Mouse (Mus musculus): ENCODE data around the gene Osbp2. TPM values are rescaled to one million over a fixed set of nuclear protein-coding genes. Genes with fewer than 3 reads are reported as not detected.

The Osbp2 gene
- total and polyA plus RNA-seq, 3 experiments, result 0.22 TPM; not detected in 2

- DNase-seq (ENCODE audit: low spot score) (no peak), ATAC-seq (ENCODE audit: extremely low read depth, insufficient number of reproducible peaks, low FRiP score, poor library complexity, severe bottlenecking) (no peak)
- Histone ChIP-seq H3K36me3 (replicated peaks) (no peaks in the 10 kb centered on the region), H3K9me3 (replicated peaks) (no peaks in the 10 kb centered on the region), H3K27me3 (ENCODE audit: insufficient read depth, low read length) (peaks cover 3% of the 10 kb centered on the region; the same call in 1 of the 2 replicates), H3K4me1 (ENCODE audit: insufficient read depth, low read depth, low read length) (no peaks in the 10 kb centered on the region), H3K4me3 (ENCODE audit: low read depth, low read length) (no peak overlapping the region)
- no peak for TF ChIP-seq POLR2AphosphoS5 (IDR thresholded peaks at IDR 0.05; ENCODE audit: insufficient replicate concordance, low read depth, low read length)
- TF ChIP-seq GATA1 (IDR thresholded peaks at IDR 0.05; ENCODE audit: borderline replicate concordance, low read length), result no peak
- TF ChIP-seq CTCF (IDR thresholded peaks at IDR 0.05; ENCODE audit: low read depth, low read length), result no peak
Observed at GRCm38 (mm10) chr11:3724726-3725125, 139.0 kb downstream of the Osbp2 start.

GRCm38 (mm10) chr11:3723910-3724309, 139.8 kb downstream of the Osbp2 start:
- ATAC-seq (ENCODE audit: extremely low read depth, insufficient number of reproducible peaks, low FRiP score, poor library complexity, severe bottlenecking) (no peak), DNase-seq (ENCODE audit: low spot score) (no peak)
- H3K36me3 ChIP-seq (replicated peaks), result no peaks in the 10 kb centered on the region
- no peak for TF ChIP-seq CTCF (IDR thresholded peaks at IDR 0.05; ENCODE audit: low read depth, low read length)
- TF ChIP-seq GATA2 (IDR thresholded peaks at IDR 0.05; ENCODE audit: borderline replicate concordance, low read depth, low read length), result no peak
- no peak for TF ChIP-seq TAL1 (conservative IDR thresholded peaks at IDR 0.05; ENCODE audit: low read depth, low read length)
- H3K27me3 ChIP-seq (ENCODE audit: insufficient read depth, low read length), result peaks cover 6% of the 10 kb centered on the region; the same call in 1 of the 2 replicates
- H3K4me3 ChIP-seq (ENCODE audit: low read depth, low read length), result no peak overlapping the region
- H3K4me1 ChIP-seq (ENCODE audit: insufficient read depth, low read depth, low read length), result no peaks in the 10 kb centered on the region
- H3K9me3 ChIP-seq (replicated peaks), result no peaks in the 10 kb centered on the region

GRCm38 (mm10) chr11:3722861-3723260, 140.8 kb downstream of the Osbp2 start:
- ATAC-seq (ENCODE audit: extremely low read depth, insufficient number of reproducible peaks, low FRiP score, poor library complexity, severe bottlenecking) (no peak), DNase-seq (ENCODE audit: low spot score) (no peak)
- no peaks in the 10 kb centered on the region for H3K9me3 ChIP-seq (replicated peaks)
- H3K4me1 ChIP-seq (ENCODE audit: insufficient read depth, low read depth, low read length), result no peaks in the 10 kb centered on the region
- no peak overlapping the region for H3K4me3 ChIP-seq (ENCODE audit: low read depth, low read length)
- no peaks in the 10 kb centered on the region for H3K36me3 ChIP-seq (replicated peaks)
- TF ChIP-seq POLR2AphosphoS5 (IDR thresholded peaks at IDR 0.05; ENCODE audit: insufficient replicate concordance, low read depth, low read length) (no peak), TAL1 (conservative IDR thresholded peaks at IDR 0.05; ENCODE audit: low read depth, low read length) (no peak), GATA1 (IDR thresholded peaks at IDR 0.05; ENCODE audit: borderline replicate concordance, low read length) (no peak), GATA2 (IDR thresholded peaks at IDR 0.05; ENCODE audit: borderline replicate concordance, low read depth, low read length) (no peak), CTCF (IDR thresholded peaks at IDR 0.05; ENCODE audit: low read depth, low read length) (no peak)
- H3K27me3 ChIP-seq (ENCODE audit: insufficient read depth, low read length), result peaks cover 6% of the 10 kb centered on the region; the same call in 1 of the 2 replicates

- DNase-seq (ENCODE audit: low spot score) (no peak), ATAC-seq (ENCODE audit: extremely low read depth, insufficient number of reproducible peaks, low FRiP score, poor library complexity, severe bottlenecking) (no peak)
- peaks cover 6% of the 10 kb centered on the region; the same call in 1 of the 2 replicates for H3K27me3 ChIP-seq (ENCODE audit: insufficient read depth, low read length)
- no peaks in the 10 kb centered on the region for H3K9me3 ChIP-seq (replicated peaks)
- no peak overlapping the region for H3K4me3 ChIP-seq (ENCODE audit: low read depth, low read length)
- no peaks in the 10 kb centered on the region for H3K4me1 ChIP-seq (ENCODE audit: insufficient read depth, low read depth, low read length)
- TF ChIP-seq GATA2 (IDR thresholded peaks at IDR 0.05; ENCODE audit: borderline replicate concordance, low read depth, low read length), result no peak
- TF ChIP-seq TAL1 (conservative IDR thresholded peaks at IDR 0.05; ENCODE audit: low read depth, low read length), result no peak
- TF ChIP-seq GATA1 (IDR thresholded peaks at IDR 0.05; ENCODE audit: borderline replicate concordance, low read length), result no peak
- no peak for TF ChIP-seq CTCF (IDR thresholded peaks at IDR 0.05; ENCODE audit: low read depth, low read length)
- TF ChIP-seq POLR2AphosphoS5 (IDR thresholded peaks at IDR 0.05; ENCODE audit: insufficient replicate concordance, low read depth, low read length), result no peak
- H3K36me3 ChIP-seq (replicated peaks), result no peaks in the 10 kb centered on the region
Observed at GRCm38 (mm10) chr11:3722036-3722435, 141.7 kb downstream of the Osbp2 start.

- Histone ChIP-seq H3K4me1 (ENCODE audit: insufficient read depth, low read depth, low read length) (no peaks in the 10 kb centered on the region), H3K27me3 (ENCODE audit: insufficient read depth, low read length) (peaks cover 3% of the 10 kb centered on the region; the same call in 1 of the 2 replicates), H3K36me3 (replicated peaks) (no peaks in the 10 kb centered on the region), H3K9me3 (replicated peaks) (no peaks in the 10 kb centered on the region), H3K4me3 (ENCODE audit: low read depth, low read length) (no peak overlapping the region)
- DNase-seq (ENCODE audit: low spot score) (no peak), ATAC-seq (ENCODE audit: extremely low read depth, insufficient number of reproducible peaks, low FRiP score, poor library complexity, severe bottlenecking) (no peak)
- TF ChIP-seq CTCF (IDR thresholded peaks at IDR 0.05; ENCODE audit: low read depth, low read length), result no peak
- no peak for TF ChIP-seq GATA2 (IDR thresholded peaks at IDR 0.05; ENCODE audit: borderline replicate concordance, low read depth, low read length)
- no peak for TF ChIP-seq POLR2AphosphoS5 (IDR thresholded peaks at IDR 0.05; ENCODE audit: insufficient replicate concordance, low read depth, low read length)
- TF ChIP-seq TAL1 (conservative IDR thresholded peaks at IDR 0.05; ENCODE audit: low read depth, low read length), result no peak
- TF ChIP-seq GATA1 (IDR thresholded peaks at IDR 0.05; ENCODE audit: borderline replicate concordance, low read length), result no peak
Observed at GRCm38 (mm10) chr11:3716662-3717061, 147.0 kb downstream of the Osbp2 start.

GRCm38 (mm10) chr11:3714486-3714885, 149.2 kb downstream of the Osbp2 start:
- no peaks in the 10 kb centered on the region for H3K36me3 ChIP-seq (replicated peaks)
- DNase-seq (ENCODE audit: low spot score) (peak; percentile 24), ATAC-seq (ENCODE audit: extremely low read depth, insufficient number of reproducible peaks, low FRiP score, poor library complexity, severe bottlenecking) (no peak)
- no peak for TF ChIP-seq POLR2AphosphoS5 (IDR thresholded peaks at IDR 0.05; ENCODE audit: insufficient replicate concordance, low read depth, low read length)
- peak; percentile 95 for TF ChIP-seq CTCF (IDR thresholded peaks at IDR 0.05; ENCODE audit: low read depth, low read length)
- no peak for TF ChIP-seq GATA1 (IDR thresholded peaks at IDR 0.05; ENCODE audit: borderline replicate concordance, low read length)
- no peak for TF ChIP-seq GATA2 (IDR thresholded peaks at IDR 0.05; ENCODE audit: borderline replicate concordance, low read depth, low read length)
- no peak for TF ChIP-seq TAL1 (conservative IDR thresholded peaks at IDR 0.05; ENCODE audit: low read depth, low read length)
- H3K27me3 ChIP-seq (ENCODE audit: insufficient read depth, low read length), result peaks cover 6% of the 10 kb centered on the region; the same call in 1 of the 2 replicates
- H3K4me1 ChIP-seq (ENCODE audit: insufficient read depth, low read depth, low read length), result no peaks in the 10 kb centered on the region
- no peaks in the 10 kb centered on the region for H3K9me3 ChIP-seq (replicated peaks)
- H3K4me3 ChIP-seq (ENCODE audit: low read depth, low read length), result no peak overlapping the region
